Mouse (Mus musculus): ENCODE data around the gene Gpn2.

GRCm38 (mm10) chr4:133632483-133633327 lies 48.5 kb downstream of the Gpn2 start:
- no peak for TF ChIP-seq EP300 (IDR thresholded peaks at IDR 0.05; ENCODE audit: low read depth)
- no peak for TF ChIP-seq CTCF (IDR thresholded peaks at IDR 0.05; ENCODE audit: low read depth)
